Mouse (Mus musculus) liver, embryonic 11.5 days (tissue): ENCODE results near the gene Twnk. TPM values are rescaled to one million over a fixed set of nuclear protein-coding genes. Genes with fewer than 3 reads are reported as not detected.

Experiments used
- ATAC-seq: fragments of 200-750 bp; cut with Nextera tagmentation; replicated peaks from 2 replicates; pipeline ENCODE4 v1.8.0; 2017; ENCODE audit warnings: moderate number of reproducible peaks, mild to moderate bottlenecking, moderate TSS enrichment, moderate library complexity; ENCODE audit not compliant: low FRiP score
- DNase-seq: peaks from one replicate; pipeline ENCODE4 v3.0.0-alpha.2; 2017; ENCODE audit warnings: low spot score
- H3K27ac ChIP-seq: fragments of 300-500 bp; sonication (generic); 2 replicates; pipeline ENCODE4 v1.5.1; 2014; ENCODE audit warnings: mild to moderate bottlenecking, low read depth, low read length, control low read depth
- H3K27me3 ChIP-seq: fragments of 300-500 bp; sonication (generic); replicated peaks from 2 replicates; pipeline ENCODE4 v1.6.1; 2014; ENCODE audit warnings: low read length, mixed read lengths; ENCODE audit not compliant: control insufficient read depth, insufficient read depth
- H3K36me3 ChIP-seq: fragments of 300-500 bp; sonication (generic); 2 replicates; pipeline ENCODE4 v1.6.1; 2014; ENCODE audit warnings: mild to moderate bottlenecking, low read length, moderate library complexity, mixed read lengths; ENCODE audit not compliant: control insufficient read depth, insufficient read depth
- H3K4me1 ChIP-seq: fragments of 300-500 bp; sonication (generic); replicated peaks from 2 replicates; pipeline ENCODE4 v1.6.1; 2014; ENCODE audit warnings: low read length, mixed read lengths; ENCODE audit not compliant: control insufficient read depth, insufficient read depth
- H3K4me2 ChIP-seq: fragments of 300-500 bp; sonication (generic); 2 replicates; pipeline ENCODE4 v1.6.1; 2014; ENCODE audit warnings: mild to moderate bottlenecking, control low read depth, moderate library complexity
- H3K4me3 ChIP-seq: fragments of 300-500 bp; sonication (generic); 2 replicates; pipeline ENCODE4 v1.5.1; 2014; ENCODE audit warnings: low read depth, low read length, control low read depth
- H3K9ac ChIP-seq: fragments of 300-500 bp; sonication (generic); 2 replicates; pipeline ENCODE4 v1.6.1; 2014; ENCODE audit warnings: low read depth, low read length, control low read depth
- H3K9me3 ChIP-seq: fragments of 300-500 bp; sonication (generic); 2 replicates; pipeline ENCODE4 v1.6.1; 2016; ENCODE audit warnings: low read length, inconsistent platforms, mixed read lengths; ENCODE audit not compliant: control insufficient read depth
- WGBS: fragments of 180-500 bp; shearing (Covaris S2); extraction: QIAGEN DNeasy Blood & Tissue Kit; methylation state at CpG from one replicate; pipeline ENCODE4 v1.1.7; 2014; 5-methylcytosine and 5-hydroxymethylcytosine counted together
- polyA plus RNA-seq: library from polyadenylated mRNA; unstranded; fragments of >200 nt; fragmentation: Nextera tagmentation; extraction: Ambion mirVana; gene quantifications from 2 replicates; pipeline ENCODE4 v1.2.1, GENCODE M21; 2014

The Twnk gene
- polyA plus RNA-seq, 1 experiment from 2014 or later = 25.1 TPM

DNA sequence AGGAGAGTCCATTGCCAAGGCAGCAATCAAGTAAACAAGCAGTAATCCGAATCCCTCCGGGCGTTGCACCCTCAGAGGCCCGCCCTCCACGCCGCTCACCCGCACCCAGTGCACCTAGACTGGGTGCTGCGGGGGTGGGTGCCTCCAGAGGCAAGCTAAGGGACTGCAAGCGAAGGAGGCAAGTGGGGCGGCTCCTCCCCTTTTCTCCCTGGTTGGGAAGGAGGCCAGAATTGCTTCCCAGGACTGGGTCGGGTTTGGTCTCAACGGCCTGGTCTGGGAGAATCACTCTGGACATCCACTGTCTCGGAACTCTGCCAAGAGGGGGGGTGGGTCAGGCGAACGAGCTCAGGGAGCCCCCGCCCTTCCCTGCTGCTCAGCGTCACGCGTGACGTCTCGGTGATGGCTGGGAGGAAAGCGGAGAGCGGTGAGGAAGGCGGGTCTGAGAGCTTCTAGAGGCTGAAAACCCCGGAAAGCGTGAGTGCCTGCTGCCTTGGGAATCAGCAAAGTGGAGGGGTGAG is 42.0 kb downstream of the Twnk start, which contains the start of gene Sfxn3:
TSS of gene Sfxn3 (plus strand) at position 87 of the 518 bp plus-strand sequence.
- Histone ChIP-seq H3K27me3 (peaks cover 43% of the 10 kb centered on the region), H3K27ac (peak within 1 kb of the TSS; percentile 75), H3K36me3 (no peaks in the 10 kb centered on the region), H3K4me1 (peaks cover 20% of the 10 kb centered on the region), H3K4me2 (peak within 1 kb of the TSS; percentile 93), H3K4me3 (peak within 1 kb of the TSS; percentile 56), H3K9ac (peak within 1 kb of the TSS; percentile 64), H3K9me3 (no peaks in the 10 kb centered on the region)
- peak; percentile 84 for ATAC-seq
- DNase-seq = peak; percentile 79
- 2% methylated on average over 26 of the region's 26 CpGs for WGBS

DNA sequence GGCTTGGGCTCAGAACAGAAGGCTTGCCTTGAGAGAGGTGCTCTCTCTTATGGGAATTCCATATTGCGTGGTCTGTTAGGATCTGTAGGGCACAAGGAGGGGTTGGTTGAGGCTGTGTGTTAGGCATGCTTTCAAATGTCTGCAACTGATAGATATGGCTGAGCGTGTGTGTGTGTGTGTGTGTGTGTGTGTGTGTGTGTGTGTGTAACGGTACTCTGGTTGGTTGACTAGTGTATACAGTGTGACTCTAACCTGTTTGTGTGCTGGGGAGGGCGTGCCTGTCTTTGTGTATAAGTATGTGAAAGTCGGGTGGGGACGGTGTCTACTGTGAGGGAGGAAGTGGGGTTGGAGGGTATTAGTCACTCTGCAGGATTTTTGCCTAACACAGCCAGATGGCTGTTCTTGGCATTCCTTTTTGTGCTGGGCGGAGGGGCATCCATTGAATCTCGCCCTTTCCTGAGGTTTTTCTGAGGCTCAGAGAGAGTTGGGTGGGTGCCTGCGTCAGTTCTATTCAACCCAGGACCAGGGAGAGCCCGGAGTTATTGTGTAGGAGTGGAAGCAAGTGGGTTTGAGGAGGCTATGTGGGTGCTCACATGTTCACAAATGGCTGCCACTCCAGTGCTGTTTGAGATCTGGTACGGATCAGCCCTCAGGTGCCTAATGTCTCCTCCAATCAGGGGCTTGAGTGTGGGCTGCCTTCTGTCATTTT is 42.6 kb downstream of the Twnk start:
- Histone ChIP-seq H3K27ac (peak overlapping the region; percentile 75), H3K36me3 (no peaks in the 10 kb centered on the region), H3K4me3 (peak overlapping the region; percentile 56), H3K27me3 (peaks cover 43% of the 10 kb centered on the region), H3K9me3 (no peaks in the 10 kb centered on the region), H3K4me2 (peak overlapping the region; percentile 93), H3K4me1 (peaks cover 20% of the 10 kb centered on the region), H3K9ac (peak overlapping the region; percentile 64)
- ATAC-seq (peak; percentile 79), DNase-seq (no peak)
- 35% methylated on average over 11 of the region's 11 CpGs for WGBS

DNA sequence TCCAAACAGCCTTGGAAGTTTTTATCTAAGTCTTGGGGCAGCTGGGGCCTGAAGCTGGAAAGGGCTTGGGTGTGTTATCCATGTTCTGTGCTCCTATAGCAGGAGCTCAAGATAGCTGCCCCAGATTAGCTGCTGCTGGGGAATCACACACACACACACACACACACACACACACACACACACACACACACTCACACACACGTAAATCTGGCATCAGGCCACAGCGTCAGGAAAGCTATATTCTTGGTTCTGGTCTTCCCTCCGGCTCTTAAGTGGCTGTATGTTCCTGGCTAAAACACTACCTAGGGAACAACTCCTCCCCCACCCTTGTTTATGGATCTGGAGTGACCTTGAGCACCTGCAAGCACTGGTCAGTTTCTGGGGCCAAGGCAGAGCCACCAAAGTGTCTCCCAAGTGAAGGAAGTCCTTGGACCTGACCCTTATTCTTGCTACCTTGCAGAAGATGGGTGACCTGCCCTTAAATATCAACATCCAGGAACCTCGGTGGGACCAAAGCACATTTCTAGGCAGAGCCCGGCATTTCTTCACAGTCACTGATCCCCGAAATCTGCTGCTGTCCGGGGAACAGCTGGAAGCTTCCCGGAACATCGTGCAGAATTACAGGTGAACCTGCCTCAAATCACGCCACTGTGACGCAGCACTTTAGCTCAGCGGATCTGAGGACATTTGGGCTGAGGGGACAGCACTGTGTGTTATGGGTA is 43.3 kb downstream of the Twnk start:
- ATAC-seq (no peak), DNase-seq (no peak)
- Histone ChIP-seq H3K4me1 (peaks cover 20% of the 10 kb centered on the region), H3K36me3 (no peaks in the 10 kb centered on the region), H3K4me2 (peak overlapping the region; percentile 93), H3K27me3 (peaks cover 40% of the 10 kb centered on the region), H3K9ac (no peak overlapping the region), H3K27ac (no peak overlapping the region; the same call in 1 of the 2 replicates), H3K9me3 (no peaks in the 10 kb centered on the region), H3K4me3 (no peak overlapping the region; the same call in 1 of the 2 replicates)
- 79% methylated on average over 12 of the region's 12 CpGs for WGBS

DNA sequence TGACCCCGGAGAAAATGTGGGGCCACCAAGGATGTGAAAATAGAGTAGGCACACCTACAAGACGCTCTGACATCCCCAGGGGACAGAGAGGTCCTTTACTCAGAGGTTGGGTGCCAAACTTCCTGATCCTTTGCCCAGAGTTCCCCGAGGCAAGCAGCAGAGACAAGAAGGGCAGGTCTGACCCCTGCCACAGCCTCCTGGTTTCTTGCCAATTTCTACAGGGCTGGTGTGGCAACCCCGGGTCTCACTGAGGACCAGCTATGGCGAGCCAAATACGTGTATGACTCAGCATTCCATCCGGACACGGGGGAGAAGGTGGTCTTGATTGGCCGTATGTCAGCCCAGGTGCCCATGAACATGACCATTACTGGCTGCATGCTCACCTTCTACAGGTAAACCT is 44.1 kb downstream of the Twnk start:
- 75% methylated on average over 9 of the region's 9 CpGs for WGBS
- ATAC-seq = no peak

DNA sequence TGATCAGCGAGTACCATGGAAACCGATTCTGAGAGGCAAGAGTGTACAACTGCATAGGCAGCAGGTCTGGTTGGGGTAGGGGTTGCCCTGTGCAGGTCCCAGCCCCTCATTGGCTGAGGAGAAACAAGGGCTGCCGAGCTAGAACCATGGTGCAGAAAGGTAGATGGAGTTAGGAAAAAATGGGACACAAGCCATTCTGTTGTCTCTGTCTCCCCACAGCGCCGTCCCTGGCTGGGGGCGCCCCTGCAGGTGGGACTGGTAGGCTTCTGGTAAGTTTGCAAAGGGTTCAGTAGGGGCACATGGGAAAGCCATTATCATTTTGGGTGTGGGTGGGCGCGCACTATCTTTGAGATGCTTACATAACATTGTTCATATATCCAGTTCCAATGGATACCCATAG is 48.0 kb downstream of the Twnk start:
- H3K27me3 ChIP-seq = peaks cover 7% of the 10 kb centered on the region; the same call in 1 of the 2 replicates
- H3K4me1 ChIP-seq = peaks cover 14% of the 10 kb centered on the region
- H3K4me2 ChIP-seq = no peak overlapping the region
- H3K9ac ChIP-seq = no peak overlapping the region
- no peaks in the 10 kb centered on the region for H3K9me3 ChIP-seq
- WGBS = 82% methylated on average over 8 of the region's 8 CpGs
- DNase-seq (no peak), ATAC-seq (no peak)
- no peak overlapping the region for H3K4me3 ChIP-seq
- no peaks in the 10 kb centered on the region for H3K36me3 ChIP-seq
- H3K27ac ChIP-seq = no peak overlapping the region

More for the DNA sequence above, 44.1 kb downstream of the Twnk start:
- peaks cover 36% of the 10 kb centered on the region for H3K27me3 ChIP-seq
- no peak overlapping the region for H3K4me2 ChIP-seq
- peaks cover 20% of the 10 kb centered on the region for H3K4me1 ChIP-seq
- no peaks in the 10 kb centered on the region for H3K36me3 ChIP-seq
- H3K27ac ChIP-seq = no peak overlapping the region
- no peak for DNase-seq
- H3K4me3 ChIP-seq = no peak overlapping the region
- H3K9ac ChIP-seq = no peak overlapping the region
- no peaks in the 10 kb centered on the region for H3K9me3 ChIP-seq

DNA sequence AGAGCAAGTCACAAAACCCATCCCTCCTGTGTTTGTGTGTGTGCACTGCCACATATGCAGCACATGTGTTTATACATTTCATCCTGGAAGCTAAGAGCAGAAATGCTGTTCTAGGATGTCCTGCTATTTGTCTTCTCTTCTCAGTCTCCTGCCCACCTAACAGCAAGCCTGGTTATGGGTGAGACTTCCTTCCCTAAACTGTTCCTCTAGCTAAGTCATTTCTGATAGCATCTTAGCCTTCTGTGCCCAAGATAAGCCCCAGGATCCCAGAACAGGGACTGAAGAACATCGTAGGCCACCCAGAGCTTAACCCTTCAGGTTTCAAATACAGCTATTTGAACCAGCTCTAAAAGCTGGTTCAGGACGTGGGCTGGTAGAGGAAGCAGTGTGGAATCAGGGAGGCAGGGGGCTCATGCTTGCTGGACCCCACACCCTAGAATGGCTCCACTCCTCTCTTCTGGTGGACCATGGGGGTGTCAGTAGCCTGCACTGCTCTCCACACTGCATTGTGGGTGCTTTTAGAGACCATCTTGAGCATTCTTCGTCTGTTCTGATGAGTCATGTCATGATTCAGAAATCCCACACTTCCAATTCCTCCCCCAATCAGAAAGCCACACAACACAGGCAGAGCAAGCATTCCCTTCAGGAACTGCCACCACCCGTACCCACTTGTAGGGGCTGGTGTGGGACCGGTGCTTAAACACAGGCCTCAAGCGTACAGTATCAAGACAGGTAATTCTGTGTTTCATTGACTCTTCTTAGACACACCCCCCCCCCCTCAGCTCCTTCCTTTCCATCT is 49.6 kb downstream of the Twnk start:
- DNase-seq (no peak), ATAC-seq (no peak)
- no peaks in the 10 kb centered on the region for H3K9me3 ChIP-seq
- no peak overlapping the region for H3K4me3 ChIP-seq
- no peak overlapping the region for H3K27ac ChIP-seq
- H3K9ac ChIP-seq = no peak overlapping the region
- H3K4me2 ChIP-seq = no peak overlapping the region
- H3K27me3 ChIP-seq = 0 out of 2 replicates have a peak, but pooled peaks cover 2% of the 10 kb centered on the region
- H3K4me1 ChIP-seq = peaks cover 20% of the 10 kb centered on the region
- H3K36me3 ChIP-seq = no peaks in the 10 kb centered on the region
- 61% methylated on average over 6 of the region's 6 CpGs for WGBS

DNA sequence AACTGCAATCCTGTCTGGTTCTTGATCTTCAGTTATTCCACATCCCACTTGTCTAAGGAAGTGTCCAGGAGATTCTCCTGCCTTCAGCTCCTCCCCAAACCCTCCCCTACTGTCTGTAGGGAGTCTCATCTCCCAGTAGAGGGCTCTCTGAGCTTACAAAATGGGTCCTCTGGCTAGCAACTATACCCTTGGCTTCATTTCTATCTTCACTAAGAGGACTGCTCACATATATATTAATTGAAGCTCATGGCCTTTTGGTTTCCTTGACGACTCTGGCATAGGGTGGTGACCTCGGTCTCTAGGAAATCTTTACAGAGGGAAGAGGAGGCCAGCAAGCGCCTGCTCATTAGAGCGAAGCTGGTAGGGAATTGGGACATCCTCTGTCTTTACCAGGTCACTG is 50.9 kb downstream of the Twnk start:
- H3K27me3 ChIP-seq = no peaks in the 10 kb centered on the region
- 0 out of 2 replicates have a peak, but pooled peaks have one; percentile 36 for ATAC-seq
- DNase-seq = no peak
- no peak overlapping the region for H3K4me2 ChIP-seq
- H3K4me1 ChIP-seq = peaks cover 20% of the 10 kb centered on the region
- H3K9me3 ChIP-seq = no peaks in the 10 kb centered on the region
- 58% methylated on average over 4 of the region's 4 CpGs for WGBS
- H3K36me3 ChIP-seq = no peaks in the 10 kb centered on the region
- no peak overlapping the region for H3K4me3 ChIP-seq
- no peak overlapping the region for H3K9ac ChIP-seq
- H3K27ac ChIP-seq = no peak overlapping the region
